Mouse (Mus musculus): ENCODE measurements at regions not wholly inside any gene's neighbourhood (a gene's known extent, or its start where the extent isn't known, plus 50 kb on each side); places are given as distances from the start of the nearest gene placed in this dataset.

GRCm38 (mm10) chr14:48834416-48834815 is 160.8 kb upstream of the Otx2 start:
- WGBS = 95% methylated on average over 2 of the region's 2 CpGs
- no peak for ATAC-seq

GRCm38 (mm10) chr14:48826421-48826820 is 152.8 kb upstream of the Otx2 start:
- no peak for ATAC-seq
- Histone ChIP-seq H3K4me1 (ENCODE audit: control insufficient read depth, insufficient read depth, low read depth, low read length) (no peaks in the 10 kb centered on the region), H3K36me3 (ENCODE audit: control insufficient read depth, insufficient read depth, low read length) (no peaks in the 10 kb centered on the region), H3K4me3 (ENCODE audit: low read length) (no peak overlapping the region), H3K27me3 (replicated peaks; ENCODE audit: control insufficient read depth, insufficient read depth, low read length) (no peaks in the 10 kb centered on the region), H3K4me2 (ENCODE audit: low read length) (no peak overlapping the region), H3K9me3 (ENCODE audit: control insufficient read depth, low read length) (no peaks in the 10 kb centered on the region), H3K9ac (ENCODE audit: low read depth, low read length) (no peak overlapping the region), H3K27ac (ENCODE audit: low read depth, low read length) (no peak overlapping the region)
- WGBS = 68% methylated on average over 5 of the region's 5 CpGs

More at GRCm38 (mm10) chr14:48834416-48834815, 160.8 kb upstream of the Otx2 start:
- Histone ChIP-seq H3K27me3 (replicated peaks; ENCODE audit: control insufficient read depth, insufficient read depth, low read length) (no peaks in the 10 kb centered on the region), H3K27ac (ENCODE audit: low read depth, low read length) (no peak overlapping the region), H3K4me2 (ENCODE audit: low read length) (no peak overlapping the region), H3K4me1 (ENCODE audit: control insufficient read depth, insufficient read depth, low read depth, low read length) (no peaks in the 10 kb centered on the region), H3K9me3 (ENCODE audit: control insufficient read depth, low read length) (no peaks in the 10 kb centered on the region), H3K4me3 (ENCODE audit: low read length) (no peak overlapping the region), H3K9ac (ENCODE audit: low read depth, low read length) (no peak overlapping the region), H3K36me3 (ENCODE audit: control insufficient read depth, insufficient read depth, low read length) (no peaks in the 10 kb centered on the region)

GRCm38 (mm10) chr14:48824375-48824774 is 150.8 kb upstream of the Otx2 start:
- Histone ChIP-seq H3K9me3 (ENCODE audit: control insufficient read depth, low read length) (no peaks in the 10 kb centered on the region), H3K9ac (ENCODE audit: low read depth, low read length) (no peak overlapping the region), H3K27me3 (replicated peaks; ENCODE audit: control insufficient read depth, insufficient read depth, low read length) (no peaks in the 10 kb centered on the region), H3K4me3 (ENCODE audit: low read length) (no peak overlapping the region), H3K36me3 (ENCODE audit: control insufficient read depth, insufficient read depth, low read length) (no peaks in the 10 kb centered on the region), H3K4me2 (ENCODE audit: low read length) (no peak overlapping the region), H3K27ac (ENCODE audit: low read depth, low read length) (no peak overlapping the region), H3K4me1 (ENCODE audit: control insufficient read depth, insufficient read depth, low read depth, low read length) (no peaks in the 10 kb centered on the region)
- 54% methylated on average over 3 of the region's 3 CpGs for WGBS
- no peak for ATAC-seq

- no peaks in the 10 kb centered on the region for H3K36me3 ChIP-seq (ENCODE audit: control insufficient read depth, insufficient read depth, low read length)
- H3K4me3 ChIP-seq (ENCODE audit: low read length) = no peak overlapping the region
- no peaks in the 10 kb centered on the region for H3K9me3 ChIP-seq (ENCODE audit: control insufficient read depth, low read length)
- no peak overlapping the region for H3K4me2 ChIP-seq (ENCODE audit: low read length)
- H3K27ac ChIP-seq (ENCODE audit: low read depth, low read length) = no peak overlapping the region
- 87% methylated on average over 3 of the region's 3 CpGs for WGBS
- no peaks in the 10 kb centered on the region for H3K27me3 ChIP-seq (replicated peaks; ENCODE audit: control insufficient read depth, insufficient read depth, low read length)
- no peaks in the 10 kb centered on the region for H3K4me1 ChIP-seq (ENCODE audit: control insufficient read depth, insufficient read depth, low read depth, low read length)
- ATAC-seq = no peak
- H3K9ac ChIP-seq (ENCODE audit: low read depth, low read length) = no peak overlapping the region
Observed at GRCm38 (mm10) chr14:48815941-48816340, 142.3 kb upstream of the Otx2 start.

- Histone ChIP-seq H3K36me3 (ENCODE audit: control insufficient read depth, insufficient read depth, low read length) (no peaks in the 10 kb centered on the region), H3K4me3 (ENCODE audit: low read length) (no peak overlapping the region), H3K4me1 (ENCODE audit: control insufficient read depth, insufficient read depth, low read depth, low read length) (no peaks in the 10 kb centered on the region), H3K27ac (ENCODE audit: low read depth, low read length) (no peak overlapping the region), H3K9me3 (ENCODE audit: control insufficient read depth, low read length) (no peaks in the 10 kb centered on the region), H3K4me2 (ENCODE audit: low read length) (no peak overlapping the region), H3K9ac (ENCODE audit: low read depth, low read length) (no peak overlapping the region), H3K27me3 (replicated peaks; ENCODE audit: control insufficient read depth, insufficient read depth, low read length) (no peaks in the 10 kb centered on the region)
- WGBS = 31% methylated on average over 8 of the region's 8 CpGs
- no peak for ATAC-seq
Observed at GRCm38 (mm10) chr14:48815231-48815728, 141.7 kb upstream of the Otx2 start.

GRCm38 (mm10) chr14:48812741-48813495 is 139.3 kb upstream of the Otx2 start:
- WGBS = 60% methylated on average over 11 of the region's 11 CpGs
- Histone ChIP-seq H3K4me3 (ENCODE audit: low read length) (no peak overlapping the region), H3K27ac (ENCODE audit: low read depth, low read length) (no peak overlapping the region), H3K9ac (ENCODE audit: low read depth, low read length) (no peak overlapping the region), H3K4me2 (ENCODE audit: low read length) (no peak overlapping the region), H3K27me3 (replicated peaks; ENCODE audit: control insufficient read depth, insufficient read depth, low read length) (no peaks in the 10 kb centered on the region), H3K4me1 (ENCODE audit: control insufficient read depth, insufficient read depth, low read depth, low read length) (no peaks in the 10 kb centered on the region), H3K36me3 (ENCODE audit: control insufficient read depth, insufficient read depth, low read length) (no peaks in the 10 kb centered on the region), H3K9me3 (ENCODE audit: control insufficient read depth, low read length) (no peaks in the 10 kb centered on the region)
- ATAC-seq = no peak

- no peak overlapping the region for H3K4me3 ChIP-seq (ENCODE audit: low read length)
- H3K9ac ChIP-seq (ENCODE audit: low read depth, low read length) = no peak overlapping the region
- no peaks in the 10 kb centered on the region; the same call in 1 of the 2 replicates for H3K4me1 ChIP-seq (ENCODE audit: control insufficient read depth, insufficient read depth, low read depth, low read length)
- H3K9me3 ChIP-seq (ENCODE audit: control insufficient read depth, low read length) = no peaks in the 10 kb centered on the region
- no peak overlapping the region for H3K27ac ChIP-seq (ENCODE audit: low read depth, low read length)
- ATAC-seq = no peak
- H3K4me2 ChIP-seq (ENCODE audit: low read length) = no peak overlapping the region
- no peaks in the 10 kb centered on the region for H3K27me3 ChIP-seq (replicated peaks; ENCODE audit: control insufficient read depth, insufficient read depth, low read length)
- H3K36me3 ChIP-seq (ENCODE audit: control insufficient read depth, insufficient read depth, low read length) = no peaks in the 10 kb centered on the region
- WGBS = 94% methylated on average over 4 of the region's 4 CpGs
Observed at GRCm38 (mm10) chr14:48804098-48804497, 130.5 kb upstream of the Otx2 start.

GRCm38 (mm10) chr14:48801283-48801682 is 127.7 kb upstream of the Otx2 start:
- no peak overlapping the region for H3K4me3 ChIP-seq (ENCODE audit: low read length)
- 37% methylated on average over 14 of the region's 14 CpGs for WGBS

GRCm38 (mm10) chr14:48800857-48801256 is 127.2 kb upstream of the Otx2 start:
- 24% methylated on average over 5 of the region's 5 CpGs for WGBS
- no peak for ATAC-seq
- no peak overlapping the region for H3K4me2 ChIP-seq (ENCODE audit: low read length)
- no peaks in the 10 kb centered on the region for H3K36me3 ChIP-seq (ENCODE audit: control insufficient read depth, insufficient read depth, low read length)
- H3K27me3 ChIP-seq (replicated peaks; ENCODE audit: control insufficient read depth, insufficient read depth, low read length) = no peaks in the 10 kb centered on the region
- no peak overlapping the region for H3K27ac ChIP-seq (ENCODE audit: low read depth, low read length)
- H3K4me3 ChIP-seq (ENCODE audit: low read length) = no peak overlapping the region
- no peaks in the 10 kb centered on the region for H3K9me3 ChIP-seq (ENCODE audit: control insufficient read depth, low read length)
- H3K9ac ChIP-seq (ENCODE audit: low read depth, low read length) = no peak overlapping the region
- H3K4me1 ChIP-seq (ENCODE audit: control insufficient read depth, insufficient read depth, low read depth, low read length) = no peaks in the 10 kb centered on the region; the same call in 1 of the 2 replicates

More at GRCm38 (mm10) chr14:48801283-48801682, 127.7 kb upstream of the Otx2 start:
- H3K27me3 ChIP-seq (replicated peaks; ENCODE audit: control insufficient read depth, insufficient read depth, low read length) = no peaks in the 10 kb centered on the region
- no peaks in the 10 kb centered on the region for H3K36me3 ChIP-seq (ENCODE audit: control insufficient read depth, insufficient read depth, low read length)
- no peak overlapping the region for H3K27ac ChIP-seq (ENCODE audit: low read depth, low read length)
- peak overlapping the region; percentile 31 for H3K4me2 ChIP-seq (ENCODE audit: low read length)
- no peaks in the 10 kb centered on the region for H3K9me3 ChIP-seq (ENCODE audit: control insufficient read depth, low read length)
- H3K9ac ChIP-seq (ENCODE audit: low read depth, low read length) = no peak overlapping the region
- no peaks in the 10 kb centered on the region; the same call in 1 of the 2 replicates for H3K4me1 ChIP-seq (ENCODE audit: control insufficient read depth, insufficient read depth, low read depth, low read length)
- no peak for ATAC-seq
